14 mouse cellular contexts compared by ENCODE assay signal in the genomic region with DNA sequence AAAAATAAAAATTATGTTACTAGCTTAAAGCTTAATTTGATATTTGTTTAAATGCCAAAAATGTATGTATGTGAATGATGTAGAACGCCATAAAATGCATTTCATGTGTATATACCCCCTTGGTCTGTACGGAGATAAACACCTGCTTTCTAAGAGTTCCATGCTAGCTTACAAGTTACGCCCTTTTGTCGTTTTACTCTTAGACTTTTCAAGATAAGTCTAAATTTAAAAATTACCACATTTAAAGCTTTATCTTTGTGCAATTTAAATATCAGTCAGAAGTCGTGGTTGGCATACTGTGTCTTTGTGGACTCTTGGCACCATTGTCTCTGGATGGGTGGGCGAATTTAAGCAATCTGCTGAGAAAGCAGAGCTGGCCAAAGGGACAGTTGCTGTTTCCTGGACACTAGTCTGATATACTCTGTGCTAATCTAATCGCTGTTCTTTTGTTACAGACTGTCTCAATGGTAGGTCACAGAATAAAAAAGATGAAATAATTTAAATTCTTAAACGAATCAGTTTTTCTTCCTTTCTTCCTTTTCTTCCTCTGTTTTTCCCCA.
"Had no signal": no experiment of that assay in that cellular context is flagged by ENCODE, and none has a peak within 500 bp of the region (broad histone marks: within the 10 kb centered on the region; RNA-seq: fewer than 3 reads in every experiment).

No protein-coding gene starts in this region.

- H3K4me3 ChIP-seq: left cerebral cortex, adult 2 months; limb, embryonic 15.5 days; liver, embryonic 13.5 days; megakaryocyte, embryonic 14.5 days; midbrain, embryonic 13.5 days; myocyte; neural tube, embryonic 15.5 days had no signal

- H3K9ac ChIP-seq: limb, embryonic 15.5 days; liver, embryonic 13.5 days; lung, embryonic 14.5 days; midbrain, embryonic 13.5 days; neural tube, embryonic 15.5 days had no signal

- H3K4me1 ChIP-seq: midbrain, embryonic 13.5 days had no signal

- H3K27me3 ChIP-seq: limb, embryonic 15.5 days; liver, embryonic 13.5 days; megakaryocyte, embryonic 14.5 days; midbrain, embryonic 13.5 days; neural tube, embryonic 15.5 days had no signal

- DNase-seq: kidney, adult 11 months; liver, embryonic 13.5 days; lung, embryonic 14.5 days; lung, postnatal 4 days; right cerebral cortex, adult 18-20 months; right cerebral cortex, postnatal 25 days; thymus, adult 18-20 months; thymus, postnatal 14 days had no signal

- H3K27ac ChIP-seq: limb, embryonic 15.5 days; liver, embryonic 13.5 days; midbrain, embryonic 13.5 days; neural tube, embryonic 15.5 days had no signal

- ATAC-seq: midbrain, embryonic 13.5 days had no signal

- H3K9me3 ChIP-seq: limb, embryonic 15.5 days; liver, embryonic 13.5 days; megakaryocyte, embryonic 14.5 days; midbrain, embryonic 13.5 days; neural tube, embryonic 15.5 days had no signal

- H3K4me2 ChIP-seq: limb, embryonic 15.5 days; liver, embryonic 13.5 days; lung, embryonic 14.5 days; midbrain, embryonic 13.5 days; neural tube, embryonic 15.5 days had no signal
